Mouse (Mus musculus) E14TG2a.4 (cell line): ENCODE measurements around the gene Trp53inp2.

Experiments
- H3K27me3 ChIP-seq: 2 replicates; pipeline ENCODE4 v1.6.1; 2014; ENCODE audit warnings: low read length, control low read depth; ENCODE audit not compliant: insufficient read depth
- H3K36me3 ChIP-seq: 2 replicates; pipeline ENCODE4 v1.6.1; 2014; ENCODE audit warnings: low read length, control low read depth; ENCODE audit not compliant: insufficient read depth
- H3K4me1 ChIP-seq: replicated peaks from 2 replicates; pipeline ENCODE4 v1.6.1; 2014; ENCODE audit warnings: low read depth, low read length, control low read depth
- H3K4me3 ChIP-seq: replicated peaks from 2 replicates; pipeline ENCODE4 v1.5.1; 2014; ENCODE audit warnings: mild to moderate bottlenecking, low read length
- H3K9me3 ChIP-seq: 2 replicates; pipeline ENCODE4 v1.6.1; 2014; ENCODE audit warnings: low read length, control low read depth
- CTCF ChIP-seq: conservative IDR thresholded peaks from 2 replicates; pipeline ENCODE4 v1.5.1; 2014; ENCODE audit warnings: low read length
- NANOG ChIP-seq: IDR thresholded peaks from 2 replicates; pipeline ENCODE4 v1.6.1; 2014; ENCODE audit warnings: borderline replicate concordance, low read length, mixed read lengths
- POU5F1 ChIP-seq: IDR thresholded peaks from 2 replicates; pipeline ENCODE4 v1.6.1; 2014; ENCODE audit warnings: low read length, borderline replicate concordance

Trp53inp2 gene

DNA sequence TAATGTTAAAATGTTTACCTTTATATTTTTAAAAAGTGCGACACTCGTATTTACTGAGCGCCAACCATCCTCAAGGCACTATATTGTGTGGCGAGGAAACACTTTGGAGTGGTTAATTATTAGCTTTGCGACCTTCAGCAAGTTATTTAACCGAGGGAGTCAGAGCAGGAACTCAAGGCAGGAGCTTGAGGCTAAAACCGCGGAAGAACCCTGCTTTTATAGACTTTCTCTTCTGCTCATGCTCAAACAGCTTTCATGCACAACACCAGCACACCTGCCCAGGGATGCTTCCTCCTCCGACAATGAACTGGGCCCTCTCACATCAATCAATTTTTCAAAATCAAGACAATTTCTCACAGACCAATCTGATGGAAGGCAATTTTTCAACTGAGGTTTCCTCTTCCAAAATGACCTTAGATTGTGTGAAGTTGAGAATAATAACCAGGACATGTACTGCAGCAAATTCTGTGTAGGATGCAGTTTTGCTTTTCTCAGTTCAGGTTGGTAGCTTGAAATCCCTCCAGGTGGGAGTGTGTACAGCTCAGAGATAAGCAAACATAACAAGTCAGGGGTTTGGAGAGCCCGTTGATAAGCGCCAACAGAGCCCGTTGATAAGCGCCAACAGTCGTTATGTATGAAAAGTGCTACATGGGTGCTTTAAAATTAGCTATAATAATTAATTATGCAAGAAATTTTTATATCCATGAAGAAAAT lies 23.0 kb upstream of the Trp53inp2 start:
- H3K4me1 ChIP-seq: peaks cover 11% of the 10 kb centered on the region
- no peaks in the 10 kb centered on the region; the same call in 1 of the 2 replicates for H3K27me3 ChIP-seq
- TF ChIP-seq POU5F1 (no peak), CTCF (no peak), NANOG (no peak)
- no peaks in the 10 kb centered on the region for H3K36me3 ChIP-seq
- no peaks in the 10 kb centered on the region for H3K9me3 ChIP-seq
- peak overlapping the region; percentile 98 for H3K4me3 ChIP-seq

- no peaks in the 10 kb centered on the region for H3K9me3 ChIP-seq
- no peaks in the 10 kb centered on the region for H3K4me1 ChIP-seq
- H3K27me3 ChIP-seq: 0 out of 2 replicates have a peak, but pooled peaks cover 2% of the 10 kb centered on the region
- H3K36me3 ChIP-seq: no peaks in the 10 kb centered on the region
- TF ChIP-seq CTCF (no peak), NANOG (no peak), POU5F1 (no peak)
- no peak overlapping the region for H3K4me3 ChIP-seq
Observed at GRCm38 (mm10) chr2:155367635-155368284, 13.1 kb upstream of the Trp53inp2 start.

DNA sequence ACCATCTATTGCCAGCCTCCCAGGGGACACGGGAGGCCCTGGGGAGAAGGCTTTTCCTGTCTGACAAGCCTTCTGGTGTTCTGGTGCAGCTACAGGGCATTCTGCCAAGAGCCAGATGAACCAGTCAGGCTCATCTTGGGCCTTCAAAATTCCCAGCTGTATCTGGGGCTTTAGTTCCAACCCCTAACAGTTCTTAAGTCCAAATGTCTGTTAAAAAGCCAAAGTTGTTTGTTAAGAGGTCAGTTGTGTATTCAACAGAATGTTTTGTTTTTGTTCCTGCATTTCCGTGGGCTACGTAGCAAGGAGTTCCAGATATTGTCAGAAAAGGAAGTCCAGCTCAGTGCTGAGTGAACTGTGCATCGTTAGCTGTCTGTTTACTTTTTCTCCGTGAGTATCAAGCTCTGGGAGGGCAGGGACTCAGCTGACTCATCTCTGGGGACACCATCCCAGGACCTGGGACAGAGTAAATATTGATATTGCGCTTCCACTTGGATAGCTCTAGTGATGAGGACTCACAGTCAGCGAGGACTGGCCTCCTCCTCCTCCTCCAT lies 11.5 kb upstream of the Trp53inp2 start:
- TF ChIP-seq POU5F1: no peak
- TF ChIP-seq NANOG: no peak
- TF ChIP-seq CTCF: no peak
- H3K9me3 ChIP-seq: no peaks in the 10 kb centered on the region
- no peaks in the 10 kb centered on the region for H3K36me3 ChIP-seq
- 0 out of 2 replicates have a peak, but pooled peaks cover 2% of the 10 kb centered on the region for H3K27me3 ChIP-seq
- H3K4me1 ChIP-seq: no peaks in the 10 kb centered on the region
- no peak overlapping the region for H3K4me3 ChIP-seq

GRCm38 (mm10) chr2:155372451-155372850 lies 8.4 kb upstream of the Trp53inp2 start:
- H3K9me3 ChIP-seq: no peaks in the 10 kb centered on the region
- H3K27me3 ChIP-seq: no peaks in the 10 kb centered on the region
- no peak overlapping the region for H3K4me3 ChIP-seq
- H3K36me3 ChIP-seq: no peaks in the 10 kb centered on the region
- no peaks in the 10 kb centered on the region for H3K4me1 ChIP-seq
- TF ChIP-seq CTCF: no peak
- no peak for TF ChIP-seq POU5F1
- no peak for TF ChIP-seq NANOG

DNA sequence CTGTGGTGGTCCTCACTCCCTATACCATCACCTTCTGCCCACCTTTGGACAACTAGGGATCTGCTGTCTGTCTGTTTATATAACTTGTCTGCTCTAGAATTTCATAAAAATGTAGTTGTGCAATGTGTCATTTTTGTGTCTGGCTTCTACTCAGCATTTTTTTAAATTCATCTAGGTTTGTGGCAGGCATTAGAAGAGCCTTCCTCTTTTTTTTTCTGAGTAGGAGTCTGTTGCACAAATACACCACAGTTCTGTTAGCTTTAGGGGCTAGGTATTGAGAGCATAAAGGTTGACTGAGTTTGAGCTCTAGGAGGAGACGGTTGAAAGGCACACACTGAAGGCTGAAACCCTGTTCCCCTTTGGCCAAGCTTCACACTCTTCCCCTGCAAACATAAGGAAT lies 7.6 kb upstream of the Trp53inp2 start:
- no peak overlapping the region for H3K4me3 ChIP-seq
- H3K9me3 ChIP-seq: no peaks in the 10 kb centered on the region
- H3K36me3 ChIP-seq: no peaks in the 10 kb centered on the region
- TF ChIP-seq CTCF (no peak), NANOG (no peak), POU5F1 (no peak)
- peaks cover 3% of the 10 kb centered on the region; the same call in 1 of the 2 replicates for H3K27me3 ChIP-seq
- H3K4me1 ChIP-seq: no peaks in the 10 kb centered on the region

GRCm38 (mm10) chr2:155373886-155374285 lies 7.0 kb upstream of the Trp53inp2 start:
- Histone ChIP-seq H3K27me3 (peaks cover 7% of the 10 kb centered on the region), H3K36me3 (no peaks in the 10 kb centered on the region), H3K9me3 (no peaks in the 10 kb centered on the region), H3K4me3 (no peak overlapping the region), H3K4me1 (no peaks in the 10 kb centered on the region)
- no peak for TF ChIP-seq POU5F1
- no peak for TF ChIP-seq NANOG
- TF ChIP-seq CTCF: no peak

DNA sequence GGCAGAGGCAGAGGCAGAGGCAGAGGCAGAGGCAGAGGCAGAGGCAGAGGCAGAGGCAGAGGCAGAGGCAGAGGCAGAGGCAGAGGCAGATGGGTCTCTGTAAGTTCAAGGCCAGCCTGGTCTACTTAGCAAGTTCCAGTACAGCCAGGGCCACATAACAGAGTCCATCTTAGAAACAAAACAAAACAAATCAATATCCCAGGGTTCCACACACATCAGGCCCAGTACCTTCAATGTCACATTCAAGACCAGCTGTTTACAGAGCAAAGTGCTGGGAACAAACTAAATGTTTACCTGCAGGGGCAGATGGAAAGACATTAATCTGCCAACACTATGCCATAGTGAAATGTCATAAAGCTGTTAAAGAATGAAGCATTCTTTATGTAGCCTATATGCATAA lies 6.3 kb upstream of the Trp53inp2 start:
- H3K36me3 ChIP-seq: no peaks in the 10 kb centered on the region
- TF ChIP-seq POU5F1: no peak
- no peak for TF ChIP-seq NANOG
- no peak for TF ChIP-seq CTCF

GRCm38 (mm10) chr2:155376191-155376590 lies 4.7 kb upstream of the Trp53inp2 start:
- Histone ChIP-seq H3K4me1 (peaks cover 7% of the 10 kb centered on the region), H3K27me3 (peaks cover 29% of the 10 kb centered on the region), H3K4me3 (no peak overlapping the region), H3K9me3 (no peaks in the 10 kb centered on the region), H3K36me3 (no peaks in the 10 kb centered on the region)
- no peak for TF ChIP-seq POU5F1
- no peak for TF ChIP-seq CTCF
- no peak for TF ChIP-seq NANOG

More for the DNA sequence above, 6.3 kb upstream of the Trp53inp2 start:
- Histone ChIP-seq H3K4me1 (no peaks in the 10 kb centered on the region), H3K4me3 (no peak overlapping the region), H3K9me3 (no peaks in the 10 kb centered on the region), H3K27me3 (peaks cover 13% of the 10 kb centered on the region)
